Mouse (Mus musculus) MEL (cell line): ENCODE data around the gene Oxct1. TPM values are rescaled to one million over a fixed set of nuclear protein-coding genes. Genes with fewer than 3 reads are reported as not detected.

ENCODE experiments used
- DNase-seq: peaks from one replicate; pipeline ENCODE4 v3.0.0; 2011; ENCODE audit warnings: low read depth, low spot score
- H3K27ac ChIP-seq: 2 replicates; pipeline ENCODE4 v1.5.1; 2012; ENCODE audit warnings: low read depth, mild to moderate bottlenecking, control low read depth, low read length, moderate library complexity; ENCODE audit not compliant: control insufficient read depth
- H3K27me3 ChIP-seq, 2 experiments: fragments of 150-350 bp in 1 of 2; sonication (generic) in 1 of 2; 2 replicates each; pipeline ENCODE4 v1.6.1; 2012; ENCODE audit warnings: low read length in 2 of 2, mild to moderate bottlenecking in 2 of 2, improper control_type of control experiment in 1 of 2, moderate library complexity in 1 of 2; ENCODE audit not compliant: insufficient read depth in 2 of 2, control insufficient read depth in 1 of 2
- H3K36me3 ChIP-seq, 2 experiments: 2 replicates each; pipeline ENCODE4 v1.6.1; 2012 to 2014; ENCODE audit warnings: low read length in 2 of 2, improper control_type of control experiment in 1 of 2, inconsistent platforms in 1 of 2, mild to moderate bottlenecking in 1 of 2; ENCODE audit not compliant: insufficient read depth in 2 of 2, control insufficient read depth in 1 of 2
- H3K4me1 ChIP-seq, 2 experiments: fragments of 150-350 bp in 1 of 2; sonication (generic) in 1 of 2; 2 replicates each; pipeline ENCODE4 v1.6.1; 2012; ENCODE audit warnings: low read length in 2 of 2, improper control_type of control experiment in 1 of 2, mild to moderate bottlenecking in 1 of 2; ENCODE audit not compliant: insufficient read depth in 2 of 2, control insufficient read depth in 1 of 2
- H3K4me3 ChIP-seq, 2 experiments: fragments of 150-350 bp in 1 of 2; sonication (generic) in 1 of 2; 2 replicates each; pipeline ENCODE4 v1.5.1; 2012; ENCODE audit warnings: low read depth in 2 of 2, low read length in 2 of 2, mild to moderate bottlenecking in 2 of 2, moderate library complexity in 2 of 2, control low read depth in 1 of 2, improper control_type of control experiment in 1 of 2; ENCODE audit not compliant: control insufficient read depth in 1 of 2, insufficient read depth in 1 of 2
- H3K79me2 ChIP-seq: 2 replicates; pipeline ENCODE4 v1.6.1; 2012; ENCODE audit warnings: mild to moderate bottlenecking, low read length, moderate library complexity; ENCODE audit not compliant: control insufficient read depth, poor library complexity, insufficient read depth
- H3K9ac ChIP-seq: 2 replicates; pipeline ENCODE4 v1.6.1; 2012; ENCODE audit warnings: low read depth, mild to moderate bottlenecking, control low read depth, low read length, moderate library complexity; ENCODE audit not compliant: control insufficient read depth, poor library complexity, severe bottlenecking
- H3K9me3 ChIP-seq: fragments of 150-350 bp; sonication (generic); replicated peaks from 2 replicates; pipeline ENCODE4 v1.6.1; 2012; ENCODE audit warnings: mild to moderate bottlenecking, low read length, improper control_type of control experiment, moderate library complexity; ENCODE audit not compliant: insufficient read depth
- BHLHE40 ChIP-seq: IDR thresholded peaks from 2 replicates; pipeline ENCODE4 v1.6.1; 2012; ENCODE audit warnings: low read depth, mild to moderate bottlenecking, inconsistent platforms, low read length, improper control_type of control experiment, borderline replicate concordance
- CHD2 ChIP-seq: IDR thresholded peaks from 2 replicates; pipeline ENCODE4 v1.6.1; 2011; ENCODE audit warnings: low read length, improper control_type of control experiment
- CTCF ChIP-seq, 3 experiments: IDR thresholded peaks in 2 of 3; conservative IDR thresholded peaks in 1 of 3; 2 replicates each; pipeline ENCODE4 v1.5.1; 2011 to 2012; ENCODE audit warnings: low read length in 3 of 3, low read depth in 2 of 3, mild to moderate bottlenecking in 2 of 3, improper control_type of control experiment in 1 of 3, inconsistent platforms in 1 of 3, mixed read lengths in 1 of 3, moderate library complexity in 1 of 3; ENCODE audit not compliant: control insufficient read depth in 1 of 3, insufficient read depth in 1 of 3, poor library complexity in 1 of 3, severe bottlenecking in 1 of 3
- ELF1 ChIP-seq: IDR thresholded peaks from 2 replicates; pipeline ENCODE4 v1.6.1; 2014; ENCODE audit warnings: low read depth, mild to moderate bottlenecking, inconsistent platforms, low read length, improper control_type of control experiment, moderate library complexity
- GABPA ChIP-seq: IDR thresholded peaks from 2 replicates; pipeline ENCODE4 v1.6.1; 2012; ENCODE audit warnings: low read depth, mild to moderate bottlenecking, inconsistent platforms, low read length, improper control_type of control experiment, moderate library complexity
- GATA1 ChIP-seq: IDR thresholded peaks from 2 replicates; pipeline ENCODE4 v1.6.1; 2011; ENCODE audit warnings: low read depth, low read length, improper control_type of control experiment
- HCFC1 ChIP-seq: IDR thresholded peaks from 2 replicates; pipeline ENCODE4 v1.6.1; 2012; ENCODE audit warnings: low read depth, mild to moderate bottlenecking, inconsistent platforms, low read length, improper control_type of control experiment, moderate library complexity
- JUND ChIP-seq: IDR thresholded peaks from 2 replicates; pipeline ENCODE4 v1.6.1; 2011; ENCODE audit warnings: low read depth, mild to moderate bottlenecking, improper control_type of control experiment, low read length
- KAT2A ChIP-seq: conservative IDR thresholded peaks from 2 replicates; pipeline ENCODE4 v1.6.1; 2012; ENCODE audit warnings: low read depth, low read length, improper control_type of control experiment, inconsistent platforms
- MAFK ChIP-seq: IDR thresholded peaks from 2 replicates; pipeline ENCODE4 v1.6.1; 2011; ENCODE audit warnings: low read depth, mild to moderate bottlenecking, low read length, improper control_type of control experiment, borderline replicate concordance
- MAX ChIP-seq: IDR thresholded peaks from 2 replicates; pipeline ENCODE4 v1.6.1; 2011; ENCODE audit warnings: low read length, improper control_type of control experiment
- MAZ ChIP-seq: IDR thresholded peaks from 2 replicates; pipeline ENCODE4 v1.6.1; 2012; ENCODE audit warnings: low read depth, mild to moderate bottlenecking, inconsistent platforms, low read length, improper control_type of control experiment
- MXI1 ChIP-seq: IDR thresholded peaks from 2 replicates; pipeline ENCODE4 v1.6.1; 2011; ENCODE audit warnings: mild to moderate bottlenecking, low read depth, low read length, improper control_type of control experiment
- NELFE ChIP-seq: IDR thresholded peaks from 2 replicates; pipeline ENCODE4 v1.6.1; 2011; ENCODE audit warnings: low read depth, low read length, improper control_type of control experiment
- NRF1 ChIP-seq: IDR thresholded peaks from 2 replicates; pipeline ENCODE4 v1.6.1; 2014; ENCODE audit warnings: low read depth, mild to moderate bottlenecking, inconsistent platforms, low read length, improper control_type of control experiment, moderate library complexity; ENCODE audit not compliant: poor library complexity, insufficient read depth, severe bottlenecking
- POLR2A ChIP-seq, 2 experiments: IDR thresholded peaks; 2 replicates each; pipeline ENCODE4 v1.6.1; 2011 to 2012; ENCODE audit warnings: low read length in 2 of 2, mild to moderate bottlenecking in 2 of 2, control low read depth in 1 of 2, improper control_type of control experiment in 1 of 2, low read depth in 1 of 2, moderate library complexity in 1 of 2; ENCODE audit not compliant: control insufficient read depth in 1 of 2, insufficient read depth in 1 of 2, poor library complexity in 1 of 2
- POLR2AphosphoS2 ChIP-seq: IDR thresholded peaks from 2 replicates; pipeline ENCODE4 v1.6.1; 2011; ENCODE audit warnings: low read length, improper control_type of control experiment
- RAD21 ChIP-seq: IDR thresholded peaks from 2 replicates; pipeline ENCODE4 v1.6.1; 2011; ENCODE audit warnings: mild to moderate bottlenecking, low read depth, low read length, improper control_type of control experiment
- SIN3A ChIP-seq: IDR thresholded peaks from 2 replicates; pipeline ENCODE4 v1.6.1; 2012; ENCODE audit warnings: low read length, improper control_type of control experiment, inconsistent platforms
- TBP ChIP-seq: IDR thresholded peaks from 2 replicates; pipeline ENCODE4 v1.8.0; 2011; ENCODE audit warnings: low read depth, low read length, improper control_type of control experiment
- UBTF ChIP-seq: IDR thresholded peaks from 2 replicates; pipeline ENCODE4 v1.6.1; 2012; ENCODE audit warnings: low read depth, mild to moderate bottlenecking, inconsistent platforms, low read length, improper control_type of control experiment, moderate library complexity, borderline replicate concordance; ENCODE audit not compliant: insufficient read depth
- USF1 ChIP-seq: IDR thresholded peaks from 2 replicates; pipeline ENCODE4 v1.6.1; 2014; ENCODE audit warnings: low read depth, mild to moderate bottlenecking, inconsistent platforms, low read length, improper control_type of control experiment, moderate library complexity
- USF2 ChIP-seq, 2 experiments: IDR thresholded peaks; 2 replicates each; pipeline ENCODE4 v1.6.1; 2011 to 2012; ENCODE audit warnings: improper control_type of control experiment in 2 of 2, low read length in 2 of 2, borderline replicate concordance in 1 of 2, inconsistent platforms in 1 of 2, low read depth in 1 of 2, mild to moderate bottlenecking in 1 of 2; ENCODE audit not compliant: insufficient read depth in 1 of 2
- ZKSCAN1 ChIP-seq: IDR thresholded peaks from 2 replicates; pipeline ENCODE4 v1.6.1; 2012; ENCODE audit warnings: low read depth, mild to moderate bottlenecking, inconsistent platforms, low read length, improper control_type of control experiment, moderate library complexity
- ZMIZ1 ChIP-seq: IDR thresholded peaks from 2 replicates; pipeline ENCODE4 v1.6.1; 2012; ENCODE audit warnings: low read depth, mild to moderate bottlenecking, inconsistent platforms, low read length, improper control_type of control experiment, moderate library complexity
- ZNF384 ChIP-seq: IDR thresholded peaks from 2 replicates; pipeline ENCODE4 v1.6.1; 2012; ENCODE audit warnings: low read depth, mild to moderate bottlenecking, inconsistent platforms, low read length, improper control_type of control experiment
- polyA plus RNA-seq, 2 experiments: library from polyadenylated mRNA; stranded (reverse) in 1 of 2; unstranded in 1 of 2; fragments of >175 nt in 1 of 2; fragments of >200 nt in 1 of 2; gene quantifications; 2 replicates each; pipeline versions ENCODE4 v1.2.1 to v1.2.4; 2012; ENCODE audit warnings: low replicate concordance in 2 of 2, low read depth in 1 of 2; ENCODE audit not compliant: insufficient read length in 2 of 2, insufficient read depth in 1 of 2, missing spikeins in 1 of 2
- total RNA-seq: library from RNA; depleted of rRNA; stranded (reverse); fragments of 300-350 nt; gene quantifications from 2 replicates; pipeline ENCODE4 v1.2.3, GENCODE M21; 2012

Oxct1 gene
- total and polyA plus RNA-seq, 3 experiments: 112 to 168 TPM; not detected in 1

- no peak overlapping the region for H3K9ac ChIP-seq
- no peak for DNase-seq
- no peaks in the 10 kb centered on the region for H3K27me3 ChIP-seq
- no peak for TF ChIP-seq BHLHE40
- TF ChIP-seq MXI1: no peak
- TF ChIP-seq MAZ: no peak
- no peak for TF ChIP-seq POLR2A (IDR thresholded peaks at IDR 0.05; ENCODE audit: control insufficient read depth in 1 of 2, insufficient read depth in 1 of 2, low read depth in 1 of 2, low read length in 2 of 2, poor library complexity in 1 of 2)
- no peak for TF ChIP-seq USF1
- TF ChIP-seq ZMIZ1: no peak
- no peak for TF ChIP-seq NRF1
- no peak for TF ChIP-seq HCFC1
- TF ChIP-seq POLR2AphosphoS2: no peak
- no peak for TF ChIP-seq KAT2A
- no peak for TF ChIP-seq ELF1
- TF ChIP-seq SIN3A: no peak
- TF ChIP-seq RAD21: no peak
- TF ChIP-seq NELFE: no peak
- no peaks in the 10 kb centered on the region for H3K9me3 ChIP-seq
- H3K79me2 ChIP-seq: no peaks in the 10 kb centered on the region
- H3K4me3 ChIP-seq: no peak overlapping the region
- H3K4me1 ChIP-seq: no peaks in the 10 kb centered on the region
- no peaks in the 10 kb centered on the region; a peak in 1 of 4 replicates for H3K36me3 ChIP-seq
- no peak overlapping the region for H3K27ac ChIP-seq
Measured at GRCm38 (mm10) chr15:4085600-4086384, 59.6 kb downstream of the Oxct1 start.

GRCm38 (mm10) chr15:4087446-4087845 lies 61.3 kb downstream of the Oxct1 start:
- H3K27me3 ChIP-seq: no peaks in the 10 kb centered on the region
- no peak overlapping the region for H3K4me3 ChIP-seq
- no peaks in the 10 kb centered on the region; a peak in 1 of 4 replicates for H3K36me3 ChIP-seq
- DNase-seq: no peak
- TF ChIP-seq USF1 (no peak), KAT2A (no peak), TBP (no peak), MAX (no peak), CHD2 (no peak), MAFK (no peak), MAZ (no peak), UBTF (no peak), ZMIZ1 (no peak), CTCF (IDR thresholded peaks at IDR 0.05 in 2 of 3, conservative IDR thresholded peaks at IDR 0.05 in 1 of 3; ENCODE audit: control insufficient read depth in 1 of 3, insufficient read depth in 1 of 3, low read depth in 2 of 3, low read length in 3 of 3, poor library complexity in 1 of 3, severe bottlenecking in 1 of 3) (no peak), RAD21 (no peak), ZNF384 (no peak), MXI1 (no peak), ZKSCAN1 (no peak), GATA1 (no peak), JUND (no peak), GABPA (no peak), USF2 (IDR thresholded peaks at IDR 0.05; ENCODE audit: borderline replicate concordance in 1 of 2, insufficient read depth in 1 of 2, low read depth in 1 of 2, low read length in 2 of 2) (no peak), ELF1 (no peak)
- no peaks in the 10 kb centered on the region for H3K79me2 ChIP-seq
- no peak overlapping the region for H3K27ac ChIP-seq
- H3K4me1 ChIP-seq: no peaks in the 10 kb centered on the region
- H3K9me3 ChIP-seq: no peaks in the 10 kb centered on the region
- H3K9ac ChIP-seq: no peak overlapping the region
